Mouse (Mus musculus) thymus, adult 18-20 months (tissue): ENCODE data around the gene Tpst1.

ENCODE experiments used
- DNase-seq, 2 experiments: peaks; one replicate each; pipeline ENCODE4 v3.0.0; 2022; ENCODE audit warnings: mixed read lengths in 2 of 2

Tpst1 gene

GRCm38 (mm10) chr5:130096754-130097153 is 23.6 kb downstream of the Tpst1 start:
- no peak for DNase-seq

GRCm38 (mm10) chr5:130097837-130098236 is 24.7 kb downstream of the Tpst1 start:
- DNase-seq: no peak

- DNase-seq: no peak
Measured at GRCm38 (mm10) chr5:130101724-130102123, 28.6 kb downstream of the Tpst1 start.

GRCm38 (mm10) chr5:130109348-130109747 is 36.2 kb downstream of the Tpst1 start:
- DNase-seq: no peak

GRCm38 (mm10) chr5:130110632-130111464 is 37.7 kb downstream of the Tpst1 start:
- DNase-seq: no peak

- DNase-seq: no peak
Measured at GRCm38 (mm10) chr5:130112653-130113052, 39.5 kb downstream of the Tpst1 start.

GRCm38 (mm10) chr5:130116116-130116515 is 43.0 kb downstream of the Tpst1 start:
- DNase-seq: no peak

GRCm38 (mm10) chr5:130116857-130117256 is 43.7 kb downstream of the Tpst1 start:
- no peak for DNase-seq

GRCm38 (mm10) chr5:130117932-130118331 is 44.8 kb downstream of the Tpst1 start:
- DNase-seq: no peak

GRCm38 (mm10) chr5:130119236-130119635 is 46.1 kb downstream of the Tpst1 start:
- no peak for DNase-seq

- no peak for DNase-seq
Measured at GRCm38 (mm10) chr5:130120070-130120736, 47.1 kb downstream of the Tpst1 start.

- DNase-seq: no peak
Measured at GRCm38 (mm10) chr5:130120904-130121303, 47.8 kb downstream of the Tpst1 start.

- no peak for DNase-seq
Measured at GRCm38 (mm10) chr5:130122355-130122754, 49.2 kb downstream of the Tpst1 start.

GRCm38 (mm10) chr5:130124271-130124670 is 51.1 kb downstream of the Tpst1 start:
- DNase-seq: no peak

GRCm38 (mm10) chr5:130128686-130129523 is 55.8 kb downstream of the Tpst1 start:
- no peak for DNase-seq

- no peak for DNase-seq
Measured at GRCm38 (mm10) chr5:130129524-130129793, 56.3 kb downstream of the Tpst1 start.

- no peak for DNase-seq
Measured at GRCm38 (mm10) chr5:130136597-130136996, 63.5 kb downstream of the Tpst1 start.

- peak; percentile 13 to 25 for DNase-seq
Measured at GRCm38 (mm10) chr5:130139393-130139792, 66.3 kb downstream of the Tpst1 start.

- DNase-seq: no peak
Measured at GRCm38 (mm10) chr5:130141138-130141537, 68.0 kb downstream of the Tpst1 start.

GRCm38 (mm10) chr5:130142041-130142440 is 68.9 kb downstream of the Tpst1 start:
- no peak for DNase-seq

- DNase-seq: no peak
Measured at GRCm38 (mm10) chr5:130143101-130143500, 70.0 kb downstream of the Tpst1 start.

- DNase-seq: peak; percentile 46 to 49
Measured at GRCm38 (mm10) chr5:130143977-130144333, 70.8 kb downstream of the Tpst1 start.
